Mouse (Mus musculus): ENCODE measurements at regions not wholly inside any gene's neighbourhood (a gene's known extent, or its start where the extent isn't known, plus 50 kb on each side); places are given as distances from the start of the nearest gene placed in this dataset.

- no peak for TF ChIP-seq CTCF (IDR thresholded peaks at IDR 0.05)
- no peak for TF ChIP-seq EP300 (IDR thresholded peaks at IDR 0.05)
Observed at GRCm38 (mm10) chr13:69260485-69260884, 261.1 kb upstream of the Adcy2 start.

Data from lung, postnatal 0 days (tissue).